Mouse (Mus musculus) T-helper 17 cell (primary cell): ENCODE data around the gene Commd6.

Experiments
- in situ Hi-C, 2 experiments: fragments of 300-600 bp; cut with MboI, MseI; formaldehyde crosslinking; loops; 1 replicate in 1 of 2; 2 replicates in 1 of 2; pipeline ENCODE4 v1.15.1; 2025; ENCODE audit warnings: high pct_unique_total_duplicates in 2 of 2

The Commd6 gene

DNA sequence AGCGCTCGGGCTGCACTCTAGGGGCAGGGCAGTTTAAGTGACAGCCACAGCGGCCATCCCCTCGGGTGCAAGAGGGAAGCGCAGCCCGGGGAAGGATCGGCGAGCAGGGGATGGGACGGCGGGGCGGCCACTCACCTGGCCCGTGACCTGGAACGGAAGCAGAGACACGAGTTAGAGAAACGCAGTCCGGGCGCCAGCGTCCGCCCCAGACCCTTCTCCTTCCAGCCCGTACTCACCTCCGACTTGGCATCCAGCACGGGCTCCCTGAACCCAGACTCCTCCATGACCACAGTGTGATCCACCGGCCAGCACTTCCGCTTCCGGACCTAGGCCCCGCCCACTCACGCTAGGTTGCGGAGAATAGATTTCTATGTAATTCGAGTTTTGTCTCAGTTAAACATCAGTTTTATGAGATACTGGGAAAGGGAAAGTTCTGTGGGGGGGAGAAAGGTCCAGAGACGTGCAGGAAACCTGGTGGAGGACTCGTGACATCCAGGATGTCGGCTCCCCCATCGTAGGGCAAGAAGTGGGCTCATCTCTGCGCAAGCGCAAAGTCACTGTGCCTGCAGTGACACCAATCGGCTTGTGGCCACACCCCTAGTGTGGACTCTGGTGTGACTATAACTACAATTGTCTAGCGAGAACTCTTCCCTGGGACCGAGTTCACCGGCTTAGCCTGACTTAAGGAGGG, at the start of gene Commd6:
Gene Commd6 (minus strand): TSS at position 534 of the 691 bp plus-strand sequence.
- in situ Hi-C loops, result no loop called here

DNA sequence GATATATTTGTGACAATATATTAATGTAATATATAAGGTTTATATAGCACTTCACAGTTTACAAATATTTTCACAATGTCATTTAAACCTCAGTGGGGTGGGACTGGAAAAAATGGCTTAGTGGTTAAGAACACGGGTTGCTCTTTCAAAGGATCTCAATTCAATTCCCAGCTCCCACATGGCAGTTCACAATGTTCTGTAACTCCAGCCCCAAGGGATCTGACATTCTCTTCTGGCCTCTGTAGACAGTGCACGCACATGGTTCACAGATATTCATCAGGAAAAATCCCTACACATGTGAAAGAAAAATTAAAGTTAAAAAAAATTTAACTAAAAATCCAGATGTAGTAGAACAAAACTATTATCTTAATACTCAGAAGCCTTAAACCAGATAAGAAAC, 47.9 kb upstream of the Commd6 start:
- in situ Hi-C loops, result no loop called here

DNA sequence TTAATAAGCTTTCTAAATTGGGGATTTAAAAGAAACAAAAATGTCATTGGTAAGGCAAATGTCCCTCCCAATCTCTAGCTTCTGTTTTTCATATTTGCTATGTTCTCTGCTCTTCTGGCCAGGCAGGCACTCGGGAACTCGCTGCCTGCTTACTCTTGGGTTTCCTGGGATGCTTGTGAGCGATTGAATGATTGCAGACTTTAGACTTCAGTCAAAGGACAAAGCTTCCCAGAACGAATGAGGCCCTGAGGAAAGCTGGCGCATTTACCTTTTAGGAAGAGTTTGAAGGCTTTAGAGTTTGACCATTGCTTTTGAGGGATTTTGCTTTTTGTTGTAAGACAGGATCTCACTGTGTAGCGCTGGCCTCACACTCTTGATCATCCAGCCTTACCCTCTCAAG, 47.2 kb upstream of the Commd6 start:
- in situ Hi-C loops, result no loop called here

DNA sequence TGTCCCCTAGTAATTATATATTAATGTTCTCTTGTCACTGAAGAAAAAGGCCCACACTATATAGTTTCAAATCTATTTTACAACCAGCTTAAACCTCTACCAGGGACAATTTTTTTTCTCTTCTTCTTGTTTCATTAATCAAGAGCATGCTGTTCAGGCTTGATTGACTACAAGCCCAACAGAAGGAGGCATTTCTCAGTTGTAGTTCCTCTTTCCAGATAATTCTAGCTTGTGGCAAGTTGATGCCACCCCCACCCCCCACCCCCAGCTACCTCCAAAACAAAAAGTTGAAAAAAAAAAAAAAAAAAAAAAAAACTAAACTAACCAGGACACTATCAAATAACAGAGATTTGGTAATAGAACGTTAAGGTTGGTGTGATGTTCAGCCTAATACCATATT, 31.7 kb upstream of the Commd6 start:
- in situ Hi-C loops, result no loop called here

DNA sequence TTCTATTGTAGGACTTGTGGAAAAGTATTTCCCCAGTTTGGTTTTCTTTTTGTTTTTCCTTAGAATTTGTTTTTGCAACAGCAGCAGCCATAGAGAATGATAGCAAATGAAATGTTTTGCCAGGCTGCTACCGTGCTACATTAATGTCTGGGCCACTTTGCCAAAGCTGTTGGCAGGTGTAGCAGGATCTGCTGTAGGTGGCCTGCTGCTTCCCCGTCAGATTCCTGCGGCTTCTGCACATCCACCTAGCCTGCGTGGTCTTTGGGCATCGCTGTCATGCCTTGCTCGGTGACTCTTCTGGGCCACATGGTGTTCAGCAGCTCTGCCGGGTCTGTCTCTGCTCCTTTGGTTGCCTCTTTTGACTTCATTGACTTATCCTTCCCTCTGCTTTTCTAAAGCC, 28.1 kb upstream of the Commd6 start:
- in situ Hi-C loops, result no loop called here

DNA sequence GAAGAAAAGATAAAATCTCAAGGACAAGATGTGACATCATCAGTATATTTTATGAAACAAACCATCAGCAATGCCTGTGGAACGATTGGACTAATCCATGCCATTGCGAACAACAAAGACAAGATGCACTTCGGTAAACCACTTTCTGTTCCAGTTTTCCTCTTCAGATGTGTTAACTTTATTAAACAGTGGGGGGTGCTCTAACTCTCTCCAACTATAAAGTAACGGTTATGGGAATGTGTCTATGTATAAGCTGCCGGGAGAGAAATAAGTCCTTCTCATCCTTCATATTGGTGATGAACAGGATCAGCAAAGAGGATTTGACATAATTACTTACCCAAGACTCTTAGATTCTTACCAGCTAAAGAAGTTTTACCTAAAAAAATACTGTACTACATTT, 26.1 kb upstream of the Commd6 start:
- in situ Hi-C loops, result no loop called here

DNA sequence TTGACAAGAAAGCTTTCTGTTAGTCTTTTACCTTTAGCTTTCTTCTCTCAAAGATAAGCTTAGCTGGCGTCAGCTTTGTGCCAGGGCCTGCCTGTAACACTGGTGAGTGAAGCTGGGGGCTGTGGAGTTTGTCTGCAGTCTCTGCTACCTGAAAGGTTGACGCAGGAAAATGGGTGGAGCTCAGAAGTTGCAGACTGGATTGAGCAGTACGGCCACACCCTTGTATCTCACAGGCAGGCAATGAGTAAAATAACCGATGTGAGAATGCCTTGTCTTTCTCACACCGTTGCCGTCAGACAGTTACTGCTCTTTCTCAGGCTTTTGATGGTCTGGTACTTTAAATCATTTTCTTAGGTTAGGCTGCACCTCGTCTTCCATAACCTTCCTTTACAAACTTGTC, 25.6 kb upstream of the Commd6 start:
- in situ Hi-C loops, result no loop called here

DNA sequence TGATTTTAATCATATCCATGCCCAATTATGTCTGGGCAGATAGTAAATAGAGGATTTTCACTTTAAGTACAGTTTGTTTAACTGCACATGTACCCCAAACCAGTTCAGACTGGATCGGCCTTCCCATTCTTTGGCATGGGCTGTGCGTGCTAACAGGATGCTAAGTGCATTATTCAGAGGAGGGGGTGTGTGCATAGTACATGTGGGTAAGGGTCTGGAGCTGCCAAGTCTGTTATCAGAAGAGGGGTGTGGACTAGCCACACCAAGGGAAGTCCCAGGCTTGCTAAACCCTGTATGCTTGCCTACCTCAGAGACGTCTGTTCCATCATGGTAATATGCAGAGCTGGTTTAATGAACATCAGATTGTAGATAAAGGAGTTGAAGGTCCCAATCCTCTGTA, 23.8 kb upstream of the Commd6 start:
- in situ Hi-C loops, result no loop called here

DNA sequence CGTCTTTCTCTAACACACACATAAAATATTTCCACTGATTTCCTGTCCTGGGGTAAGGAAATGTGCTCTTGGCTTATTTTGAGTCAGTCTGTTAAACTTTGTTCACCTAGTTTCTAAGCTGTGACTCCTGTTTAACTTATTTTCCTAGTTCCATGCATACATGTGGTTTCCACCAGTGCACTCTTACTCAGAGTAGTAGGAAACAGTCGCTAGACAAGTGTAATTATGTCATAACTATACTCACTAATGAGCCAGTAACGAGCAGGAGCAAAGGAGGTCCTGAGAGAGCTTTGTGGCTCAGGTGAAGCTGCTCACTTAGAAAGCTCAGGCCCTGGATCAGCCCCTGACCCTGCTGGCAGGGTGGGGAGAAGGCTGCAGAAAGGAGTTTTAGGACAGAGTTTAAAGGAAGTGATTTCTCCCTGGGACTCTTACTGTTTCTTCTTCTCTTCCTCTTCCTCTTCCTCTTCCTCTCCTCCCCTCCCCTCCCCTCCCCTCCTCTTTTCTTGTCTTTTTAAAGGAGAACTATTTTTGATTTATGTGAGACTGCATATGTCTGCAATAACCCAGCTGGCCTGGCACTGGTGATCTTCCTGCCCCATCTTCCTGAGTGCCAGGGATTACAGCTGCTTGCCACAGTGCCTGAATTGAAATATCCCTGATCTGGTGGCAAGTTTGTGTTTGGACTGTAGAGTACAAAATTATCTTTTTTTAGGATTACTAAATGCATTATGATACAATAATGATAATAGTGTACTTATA, 21.3 kb upstream of the Commd6 start:
- in situ Hi-C loops, result no loop called here

DNA sequence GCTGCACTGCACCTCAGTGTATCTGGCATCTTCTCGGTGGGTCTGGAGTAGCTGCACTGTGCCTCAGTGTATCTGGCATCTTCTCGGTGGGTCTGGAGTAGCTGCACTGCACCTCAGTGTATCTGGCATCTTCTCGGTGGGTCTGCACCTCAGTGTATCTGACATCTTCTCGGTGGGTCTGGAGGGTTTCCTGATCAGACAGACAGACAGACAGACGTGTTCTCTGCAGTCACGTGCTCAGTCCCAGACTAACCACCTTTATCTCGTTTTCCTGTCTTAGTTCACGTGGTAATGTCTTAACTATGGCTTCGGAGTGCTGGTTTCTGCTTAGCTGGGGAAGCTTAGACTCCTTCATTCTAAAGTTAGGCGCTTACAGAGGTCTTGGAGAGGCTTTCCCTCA, 15.8 kb upstream of the Commd6 start:
- in situ Hi-C loops, result no loop called here

DNA sequence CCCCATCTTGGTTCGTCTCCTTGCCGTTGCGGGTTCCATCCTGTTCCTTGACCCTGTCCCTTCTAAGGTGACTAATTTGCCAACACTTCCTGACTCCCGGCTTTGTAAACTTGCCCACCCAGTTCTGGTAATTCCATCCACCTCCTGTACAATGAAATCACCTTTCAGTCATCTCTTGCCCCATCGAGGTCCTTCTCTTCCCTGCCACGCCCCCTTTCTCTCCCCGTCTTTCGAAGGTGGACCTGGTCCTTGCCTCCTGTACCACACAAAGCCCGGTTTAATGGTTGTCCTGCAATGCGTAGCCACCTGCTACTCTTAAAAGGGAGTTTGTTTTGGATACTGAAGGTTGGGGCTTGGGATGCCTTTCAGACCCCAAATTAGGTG, 14.0 kb upstream of the Commd6 start:
- in situ Hi-C loops, result no loop called here

DNA sequence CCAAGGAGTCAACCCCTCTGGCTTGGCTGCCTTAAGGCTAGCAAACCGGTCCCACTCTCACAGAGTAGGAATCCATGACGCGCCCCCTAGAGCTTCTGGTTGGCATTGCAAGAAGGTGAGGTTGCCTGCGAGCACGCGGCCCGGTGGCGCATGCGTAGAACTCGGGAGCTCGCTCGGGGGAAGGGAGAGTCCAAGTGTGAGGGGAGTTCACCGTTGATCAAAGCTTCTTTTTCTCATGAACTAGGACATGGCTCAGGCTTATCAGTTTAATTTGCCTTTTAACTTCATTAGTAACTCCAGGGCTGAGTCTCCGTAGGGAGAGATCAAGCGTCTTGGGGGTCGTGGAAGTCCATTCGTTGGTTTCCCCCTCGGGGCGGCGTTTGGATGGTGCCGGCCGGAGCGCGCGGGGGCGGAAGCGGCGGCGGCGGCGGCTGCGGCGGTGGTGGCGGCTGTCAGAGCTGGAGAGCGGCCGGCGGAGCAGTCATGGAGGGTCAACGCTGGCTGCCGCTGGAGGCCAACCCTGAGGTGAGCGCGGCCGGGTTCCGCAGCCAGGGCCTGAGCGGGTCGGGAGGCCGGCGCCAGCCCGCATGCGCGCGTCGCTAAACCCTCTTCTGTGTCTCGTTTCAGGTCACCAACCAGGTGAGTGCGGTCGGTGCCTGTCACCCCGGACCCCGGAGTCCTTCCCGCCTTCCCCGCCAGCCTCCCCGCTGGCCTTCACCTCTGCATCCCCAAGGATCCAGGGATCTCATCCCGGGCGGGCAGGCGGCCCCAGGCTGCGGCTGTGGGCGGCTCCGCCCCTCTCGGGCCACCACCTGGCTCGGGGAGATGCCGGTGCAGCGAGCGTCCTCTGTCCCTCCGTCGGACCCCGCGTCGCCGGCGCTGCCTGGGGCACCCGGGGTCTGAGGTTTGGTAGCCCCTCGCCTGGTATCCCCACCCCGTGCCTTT, 13.4 kb upstream of the Commd6 start, which contains the start of gene Uchl3:
Gene Uchl3 (plus strand): TSS at position 387 of the 945 bp plus-strand sequence.
- in situ Hi-C loops, result no loop called here

DNA sequence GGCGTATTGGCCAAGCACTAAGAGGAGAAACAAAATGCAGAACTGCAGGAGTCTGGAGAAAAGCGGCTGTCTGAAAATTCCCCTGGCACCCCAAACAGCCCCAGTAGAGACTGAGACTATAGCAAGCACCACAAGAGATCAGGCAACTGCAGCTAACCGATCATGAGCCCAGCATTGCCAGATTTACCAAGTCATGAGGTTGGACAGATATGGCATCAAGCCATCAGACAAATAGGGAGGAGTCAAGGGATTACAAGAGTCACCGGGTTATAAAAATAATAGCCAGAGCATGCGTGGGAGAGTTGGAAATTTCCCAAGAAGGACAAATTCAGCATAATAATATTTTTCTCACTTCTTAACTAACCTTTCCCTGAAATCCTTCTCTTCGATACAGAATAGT, 12.1 kb upstream of the Commd6 start:
- in situ Hi-C loops, result no loop called here

DNA sequence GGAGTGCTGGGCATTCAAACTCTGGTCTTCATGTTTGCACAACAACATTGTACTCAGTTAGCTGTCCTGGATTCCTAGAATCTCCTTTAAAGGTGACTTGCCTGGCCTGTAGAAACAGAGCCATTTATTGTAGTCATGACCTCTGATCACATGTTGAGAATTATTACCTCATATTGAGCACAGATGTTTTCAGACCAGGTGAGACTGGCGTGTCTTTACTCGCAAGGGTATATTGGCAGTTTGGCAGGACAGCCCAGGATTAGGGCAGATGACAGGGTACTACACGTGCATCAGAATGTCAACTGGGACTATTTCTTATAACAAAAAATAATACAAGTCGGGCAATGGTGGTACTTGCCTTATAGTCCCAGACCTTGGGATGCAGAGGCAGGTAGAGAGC, 10.1 kb upstream of the Commd6 start:
- in situ Hi-C loops, result no loop called here

DNA sequence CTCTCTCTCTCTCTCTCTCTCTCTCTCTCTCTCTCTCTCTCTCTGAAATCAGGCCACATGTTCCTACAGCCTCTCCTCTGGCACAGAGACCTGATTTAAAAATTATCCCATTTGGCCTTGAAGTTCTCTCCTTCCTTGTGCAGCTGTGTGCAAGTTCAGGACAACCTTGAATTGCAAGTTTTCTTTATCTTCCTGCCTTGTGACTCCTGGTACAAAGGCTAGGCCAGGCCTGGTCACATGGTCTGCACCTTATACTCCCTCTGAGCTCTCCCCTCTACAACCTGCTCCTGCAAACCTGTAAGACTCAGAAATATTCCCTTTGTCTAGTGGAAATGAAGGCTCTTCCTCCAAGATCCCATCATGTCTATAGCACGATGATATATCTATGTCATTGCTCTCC, 4.5 kb upstream of the Commd6 start:
- in situ Hi-C loops, result no loop called here

DNA sequence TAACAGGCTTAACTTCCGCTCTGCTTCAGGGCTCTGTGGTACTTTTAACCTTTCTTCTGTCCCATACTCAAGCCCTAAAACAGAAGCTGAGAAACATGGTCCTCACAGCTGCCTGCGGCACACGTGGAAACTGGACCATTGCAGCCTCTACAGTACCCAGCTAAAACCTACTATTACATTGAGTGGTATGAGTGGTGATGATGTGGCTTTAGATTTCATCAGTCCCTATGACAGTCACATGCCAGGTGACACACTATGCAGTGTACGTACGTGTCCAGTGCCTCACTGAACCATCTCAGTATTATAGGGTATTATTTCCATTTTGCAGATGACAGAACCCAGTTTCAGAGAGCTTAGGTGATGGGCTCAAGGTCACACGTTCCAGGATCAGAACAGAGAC, 3.1 kb downstream of the Commd6 start:
- in situ Hi-C loops, result no loop called here

DNA sequence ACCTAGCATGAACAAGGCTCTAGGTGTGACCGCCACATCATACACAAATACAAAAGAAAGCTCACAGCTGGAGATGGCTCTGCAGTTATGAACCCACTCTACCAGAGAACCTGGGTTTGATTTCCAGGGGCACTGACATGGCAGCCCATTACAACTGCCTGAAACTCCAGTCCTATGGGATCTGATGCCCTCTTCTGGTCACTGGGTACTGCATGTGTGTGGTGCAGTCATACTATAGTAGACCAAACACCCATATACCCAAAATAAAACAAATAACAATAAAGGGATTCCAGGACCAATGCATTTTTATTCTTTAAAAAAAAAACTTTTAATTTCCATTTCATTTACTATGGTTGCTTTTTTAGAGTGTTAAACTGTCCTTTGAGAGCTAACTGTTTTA, 4.7 kb downstream of the Commd6 start:
- in situ Hi-C loops, result no loop called here

DNA sequence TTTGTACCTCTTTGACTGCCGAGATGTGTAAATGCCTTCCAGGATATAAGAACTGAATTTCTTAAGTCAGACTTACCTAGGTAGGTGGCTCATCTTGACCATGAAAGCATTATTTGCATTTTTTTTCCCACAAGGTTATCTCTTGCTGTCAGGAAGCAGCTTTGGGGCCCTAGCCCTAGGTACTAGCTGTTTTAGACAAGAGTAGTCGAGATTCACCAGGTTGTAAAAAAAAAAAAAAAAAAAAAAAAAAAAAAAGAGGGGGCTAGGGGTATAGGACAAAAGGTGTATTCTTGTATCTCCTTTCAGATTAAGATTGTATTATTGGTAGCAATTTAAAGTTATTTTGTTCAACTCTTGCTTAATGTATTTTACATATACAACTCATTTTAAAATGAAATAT, 9.9 kb downstream of the Commd6 start:
- in situ Hi-C loops, result no loop called here

DNA sequence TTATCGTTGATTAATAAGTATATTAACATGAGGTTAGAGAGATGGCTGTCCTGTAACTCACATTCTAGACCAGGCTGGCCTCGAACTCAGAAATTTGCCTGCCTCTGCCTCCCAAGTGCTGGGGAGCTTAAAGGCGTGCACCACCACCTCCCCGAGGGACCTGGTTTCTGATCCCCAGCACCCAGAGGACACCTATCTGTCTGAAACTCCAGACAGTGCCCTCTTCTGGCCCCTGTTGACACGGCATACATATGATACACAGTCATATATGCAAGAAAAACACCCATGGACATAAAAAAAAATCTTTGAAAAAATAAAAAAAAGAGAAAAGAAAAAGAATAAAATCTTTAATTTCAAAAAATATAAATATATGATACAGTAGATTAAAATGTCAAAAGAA, 22.8 kb downstream of the Commd6 start:
- in situ Hi-C loops, result no loop called here

DNA sequence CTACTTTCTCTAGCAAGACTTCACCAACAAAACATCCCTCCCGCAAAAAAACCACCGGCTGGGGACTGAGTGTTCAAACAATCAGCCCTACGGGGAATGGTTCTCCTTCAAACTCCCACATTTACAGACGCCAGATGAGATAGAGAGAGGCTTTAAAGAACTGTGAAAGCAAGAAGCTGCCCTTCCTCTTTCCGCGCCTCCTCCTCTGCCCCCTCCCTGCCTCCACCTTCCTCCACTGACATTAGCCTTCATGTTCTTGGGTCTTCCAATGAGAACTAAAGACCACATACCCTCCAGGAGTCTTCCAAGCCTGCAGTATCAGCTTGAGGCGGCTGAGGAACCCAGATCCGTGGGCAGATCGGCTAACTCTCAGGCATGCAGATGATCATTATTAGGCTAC, 24.3 kb downstream of the Commd6 start:
- in situ Hi-C loops, result no loop called here

DNA sequence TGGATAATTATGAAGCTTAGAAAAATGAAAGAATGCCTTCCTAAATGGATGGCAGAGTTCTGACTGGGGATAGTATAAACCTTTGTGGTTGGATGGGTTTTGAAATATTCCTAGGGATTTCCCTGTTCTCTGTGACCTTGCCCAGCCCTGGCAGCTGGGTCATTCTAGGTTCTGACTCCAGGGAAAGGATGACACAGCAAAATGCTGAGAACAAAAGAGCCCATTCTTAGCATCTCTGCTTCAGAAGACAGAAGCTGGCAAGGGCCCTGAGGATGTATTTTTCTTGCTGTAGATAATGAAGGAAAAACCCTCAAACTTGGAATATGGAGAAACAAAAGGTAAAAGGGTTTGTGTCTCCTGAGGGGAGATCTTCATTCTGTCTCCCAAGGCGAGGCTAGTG, 27.3 kb downstream of the Commd6 start:
- in situ Hi-C loops, result no loop called here

DNA sequence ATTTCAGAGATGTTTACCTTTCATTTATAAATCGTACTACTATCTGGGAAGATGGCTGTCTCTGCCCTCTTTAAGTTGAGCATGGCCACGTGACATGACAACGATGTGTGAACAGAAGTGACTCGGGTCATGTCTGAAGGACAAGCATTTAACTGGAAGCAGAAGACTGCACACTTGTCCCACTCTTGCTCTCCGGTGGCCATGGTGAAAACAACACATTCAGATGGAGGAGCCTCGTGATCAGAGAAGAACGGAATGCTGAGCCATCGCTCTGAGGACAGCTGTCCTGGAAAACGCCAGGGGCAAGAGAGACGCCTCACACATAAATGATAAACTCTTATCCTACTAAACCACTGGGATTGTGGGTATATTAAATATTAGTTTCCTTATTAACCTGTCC, 29.8 kb downstream of the Commd6 start:
- in situ Hi-C loops, result no loop called here
